Mouse (Mus musculus) C2C12 (cell line): ENCODE measurements at regions not wholly inside any gene's neighbourhood (a gene's known extent, or its start where the extent isn't known, plus 50 kb on each side); places are given as distances from the start of the nearest gene placed in this dataset.

Source experiments
- H3K27me3 ChIP-seq: one replicate; pipeline ENCODE4 v1.6.1; 2011; ENCODE audit not compliant: control insufficient read depth, insufficient read depth, insufficient read length
- H3K36me3 ChIP-seq: one replicate; pipeline ENCODE4 v1.6.1; 2011; ENCODE audit not compliant: control insufficient read depth, insufficient read depth
- H3K4me3 ChIP-seq: one replicate; pipeline ENCODE4 v1.5.1; 2011; ENCODE audit warnings: mild to moderate bottlenecking, control low read depth; ENCODE audit not compliant: poor library complexity, insufficient read depth, severe bottlenecking
- H3K79me2 ChIP-seq: one replicate; pipeline ENCODE4 v1.6.1; 2011; ENCODE audit not compliant: control insufficient read depth, insufficient read depth
- H3K79me3 ChIP-seq: one replicate; pipeline ENCODE4 v1.6.1; 2011; ENCODE audit warnings: low read depth, control low read depth
- H3ac ChIP-seq: one replicate; pipeline ENCODE3; 2011; ENCODE audit warnings: low read depth; ENCODE audit not compliant: control insufficient read depth, insufficient read length
- CEBPB ChIP-seq: IDR thresholded peaks from one replicate; pipeline ENCODE4 v1.6.1; 2011; ENCODE audit warnings: low read depth, mild to moderate bottlenecking, control low read depth, moderate library complexity
- CTCF ChIP-seq: IDR thresholded peaks from one replicate; pipeline ENCODE4 v1.5.1; 2011; ENCODE audit not compliant: control insufficient read depth, insufficient read depth, insufficient read length
- FOSL1 ChIP-seq: IDR thresholded peaks from one replicate; pipeline ENCODE4 v1.8.0; 2011; ENCODE audit warnings: mild to moderate bottlenecking, low read length; ENCODE audit not compliant: poor library complexity, insufficient read depth, severe bottlenecking
- MAX ChIP-seq: IDR thresholded peaks from one replicate; pipeline ENCODE4 v1.6.1; 2011; ENCODE audit warnings: mild to moderate bottlenecking, control low read depth
- MYOD1 ChIP-seq: IDR thresholded peaks from one replicate; pipeline ENCODE4 v1.6.1; 2011; ENCODE audit warnings: low read depth; ENCODE audit not compliant: control insufficient read depth, insufficient read length
- MYOG ChIP-seq: IDR thresholded peaks from one replicate; pipeline ENCODE4 v1.6.1; 2011; ENCODE audit not compliant: control insufficient read depth, insufficient read length; ENCODE audit errors: extremely low read depth
- USF1 ChIP-seq: IDR thresholded peaks from one replicate; pipeline ENCODE4 v1.6.1; 2011; ENCODE audit warnings: low read depth, mild to moderate bottlenecking, control low read depth, moderate library complexity

GRCm38 (mm10) chr14:25064190-25064947, 394.6 kb upstream of the Zmiz1 start:
- no peak overlapping the region for H3ac ChIP-seq
- H3K79me3 ChIP-seq, result no peaks in the 10 kb centered on the region
- H3K36me3 ChIP-seq, result no peaks in the 10 kb centered on the region
- TF ChIP-seq USF1 (no peak), FOSL1 (no peak), CEBPB (no peak), MAX (no peak), CTCF (no peak), MYOG (no peak), MYOD1 (no peak)
- H3K79me2 ChIP-seq, result no peaks in the 10 kb centered on the region
- H3K27me3 ChIP-seq, result no peaks in the 10 kb centered on the region
- no peak overlapping the region for H3K4me3 ChIP-seq

DNA sequence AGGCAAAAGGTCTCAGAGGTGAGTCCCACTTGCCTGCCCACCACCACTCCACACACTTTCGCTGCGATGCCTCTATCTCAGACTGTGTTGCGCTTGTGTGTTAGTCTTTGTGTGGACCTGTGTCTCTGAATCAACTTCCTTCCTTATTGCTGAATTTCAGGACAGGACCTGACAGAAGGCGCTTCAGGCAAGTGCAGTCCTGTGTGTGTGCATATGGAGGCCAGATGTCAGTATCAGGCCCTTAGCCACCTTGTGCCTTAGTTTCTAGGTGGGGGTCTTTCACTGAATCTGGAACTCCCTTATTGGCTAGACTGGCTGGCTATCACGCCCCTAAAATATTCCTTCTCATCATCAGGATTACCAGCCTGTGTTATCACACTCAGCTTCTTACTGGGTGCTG, 391.6 kb upstream of the Zmiz1 start:
- Histone ChIP-seq H3K4me3 (no peak overlapping the region), H3K79me3 (no peaks in the 10 kb centered on the region)
- TF ChIP-seq CEBPB (no peak), MYOG (no peak), MYOD1 (no peak)

GRCm38 (mm10) chr14:25068430-25068829, 390.6 kb upstream of the Zmiz1 start:
- Histone ChIP-seq H3K4me3 (no peak overlapping the region), H3ac (no peak overlapping the region), H3K79me2 (no peaks in the 10 kb centered on the region), H3K36me3 (no peaks in the 10 kb centered on the region), H3K79me3 (no peaks in the 10 kb centered on the region), H3K27me3 (no peaks in the 10 kb centered on the region)
- no peak for TF ChIP-seq MYOG
- no peak for TF ChIP-seq MAX
- TF ChIP-seq FOSL1, result no peak
- no peak for TF ChIP-seq MYOD1
- no peak for TF ChIP-seq USF1
- no peak for TF ChIP-seq CEBPB
- no peak for TF ChIP-seq CTCF

More for the DNA sequence above, 391.6 kb upstream of the Zmiz1 start:
- H3K79me2 ChIP-seq, result no peaks in the 10 kb centered on the region
- H3ac ChIP-seq, result no peak overlapping the region
- H3K27me3 ChIP-seq, result no peaks in the 10 kb centered on the region
- no peaks in the 10 kb centered on the region for H3K36me3 ChIP-seq

DNA sequence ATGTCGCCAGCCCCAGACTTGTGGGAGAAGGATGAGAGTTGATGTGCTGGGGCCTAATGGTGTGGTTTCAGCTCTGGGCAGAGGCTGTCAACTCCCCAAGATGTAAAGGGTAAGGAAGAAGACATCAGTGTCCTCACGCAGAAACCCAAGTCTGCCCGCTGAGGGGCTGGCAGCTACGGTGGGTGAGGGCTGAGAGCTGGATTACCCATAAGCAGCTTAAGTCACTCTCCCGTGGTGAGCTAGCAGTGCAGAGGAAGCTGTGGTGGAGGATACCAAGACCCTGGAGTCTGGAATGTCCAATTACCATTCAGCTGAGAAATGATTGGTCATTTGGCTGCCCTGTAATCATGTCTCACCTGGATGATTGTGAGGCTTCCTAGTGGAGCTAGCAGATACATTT, 385.8 kb upstream of the Zmiz1 start:
- no peak for TF ChIP-seq FOSL1
- no peak for TF ChIP-seq MYOD1
- no peak for TF ChIP-seq CTCF
- no peak for TF ChIP-seq MAX
- TF ChIP-seq MYOG, result no peak
- no peak for TF ChIP-seq USF1
- no peak for TF ChIP-seq CEBPB
- Histone ChIP-seq H3K79me2 (no peaks in the 10 kb centered on the region), H3K79me3 (no peaks in the 10 kb centered on the region), H3K4me3 (no peak overlapping the region), H3K36me3 (no peaks in the 10 kb centered on the region), H3K27me3 (no peaks in the 10 kb centered on the region), H3ac (no peak overlapping the region)

DNA sequence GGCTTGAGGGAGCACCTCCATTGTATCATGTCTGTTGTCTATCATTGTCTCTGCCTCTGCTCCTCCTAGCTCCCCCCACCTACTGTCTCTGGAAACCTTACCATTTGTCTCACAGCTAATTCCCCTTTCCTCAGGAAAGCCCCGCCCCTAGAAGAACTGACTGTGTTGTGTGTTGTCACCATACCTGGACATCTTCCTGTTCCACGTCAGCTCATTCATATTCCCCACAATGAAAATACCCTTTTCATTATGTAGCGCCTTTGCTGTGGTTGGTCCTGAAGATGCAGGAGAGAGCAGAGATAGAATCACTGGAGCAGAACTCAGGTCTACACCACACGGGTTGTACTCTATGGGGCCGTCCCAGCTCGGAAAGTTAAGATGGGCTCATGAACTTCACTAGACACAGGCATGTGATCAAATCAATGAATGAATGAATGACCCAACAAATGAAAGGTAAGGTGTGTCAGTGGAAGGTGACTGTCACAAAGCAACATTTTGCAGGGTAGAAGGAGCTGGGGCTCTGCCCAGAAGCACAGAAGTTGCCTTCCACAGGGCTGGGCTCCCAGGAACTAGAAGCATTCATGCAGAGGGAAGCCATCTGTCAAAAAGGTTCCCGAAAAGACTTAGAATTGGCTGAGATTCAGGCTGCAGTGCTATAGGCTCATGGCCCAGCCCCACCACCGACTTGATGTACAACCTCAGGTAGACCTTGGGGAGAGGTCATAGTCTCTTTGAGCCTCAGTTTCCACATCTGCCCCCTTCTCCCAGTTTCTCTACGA, 384.8 kb upstream of the Zmiz1 start:
- Histone ChIP-seq H3K36me3 (no peaks in the 10 kb centered on the region), H3K79me2 (no peaks in the 10 kb centered on the region), H3K27me3 (no peaks in the 10 kb centered on the region), H3ac (no peak overlapping the region), H3K4me3 (no peak overlapping the region), H3K79me3 (no peaks in the 10 kb centered on the region)
- TF ChIP-seq MYOD1 (no peak), MYOG (no peak), FOSL1 (no peak), CTCF (no peak), MAX (no peak), USF1 (no peak), CEBPB (no peak)

- no peaks in the 10 kb centered on the region for H3K79me3 ChIP-seq
- no peak overlapping the region for H3ac ChIP-seq
- H3K27me3 ChIP-seq, result no peaks in the 10 kb centered on the region
- TF ChIP-seq MAX (no peak), MYOG (no peak), USF1 (no peak)
- H3K79me2 ChIP-seq, result no peaks in the 10 kb centered on the region
- no peaks in the 10 kb centered on the region for H3K36me3 ChIP-seq
- H3K4me3 ChIP-seq, result no peak overlapping the region
These were observed 384.1 kb upstream of the Zmiz1 start for GRCm38 (mm10) chr14:25074891-25075290.
